Mouse (Mus musculus) thymus, adult 2 months (tissue): ENCODE data around the gene Fry.

ENCODE experiments used
- CTCF ChIP-seq: fragments of 200-500 bp; IDR thresholded peaks from 2 replicates; pipeline ENCODE4 v1.5.1; 2012; ENCODE audit warnings: mild to moderate bottlenecking, control low read depth, low read length, moderate library complexity, borderline replicate concordance; ENCODE audit not compliant: control insufficient read depth, poor library complexity, insufficient read depth; ENCODE audit errors: extremely low read depth
- POLR2A ChIP-seq: fragments of 200-500 bp; IDR thresholded peaks from 2 replicates; pipeline ENCODE4 v1.6.1; 2012; ENCODE audit warnings: mild to moderate bottlenecking, low read length, control low read depth, moderate library complexity; ENCODE audit not compliant: control insufficient read depth, poor library complexity, insufficient read depth; ENCODE audit errors: extremely low read depth

DNA sequence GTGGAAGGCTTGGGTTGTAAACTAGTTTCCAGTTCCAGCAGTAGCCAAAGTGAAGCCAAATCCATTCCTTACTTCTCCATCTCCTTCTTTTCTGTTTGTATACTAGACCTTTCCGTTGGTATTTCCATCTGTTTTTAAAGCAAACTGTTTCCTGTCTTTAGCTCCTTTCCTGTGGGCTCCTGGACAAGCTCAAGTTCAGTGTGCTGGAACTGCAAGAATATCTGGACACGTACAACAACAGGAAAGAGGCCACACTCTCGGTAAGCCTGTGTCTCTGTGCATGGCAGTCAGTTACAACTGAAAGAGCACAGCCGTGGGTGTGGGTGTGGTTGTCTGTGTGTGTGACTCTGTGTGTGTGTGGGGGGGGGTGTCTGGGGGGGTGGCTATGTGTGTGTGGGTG is 360.2 kb downstream of the Fry start:
- TF ChIP-seq CTCF (no peak), POLR2A (no peak)
